Mouse (Mus musculus) kidney, embryonic 16.5 days (tissue): Measurements from ENCODE around the gene BC028528. TPM values are rescaled to one million over a fixed set of nuclear protein-coding genes. Genes with fewer than 3 reads are reported as not detected.

Experiments
- ATAC-seq: fragments of 200-750 bp; cut with Nextera tagmentation; 2 replicates; pipeline ENCODE4 v1.8.0; 2017; ENCODE audit warnings: moderate TSS enrichment; ENCODE audit not compliant: low FRiP score, low TSS enrichment
- H3K27ac ChIP-seq: fragments of 300-500 bp; sonication (generic); 2 replicates; pipeline ENCODE4 v1.5.1; 2014; ENCODE audit warnings: low read length
- H3K27me3 ChIP-seq: fragments of 300-500 bp; sonication (generic); 2 replicates; pipeline ENCODE4 v1.6.1; 2014; ENCODE audit warnings: low read length, control low read depth, mixed read lengths; ENCODE audit not compliant: insufficient read depth
- H3K36me3 ChIP-seq: fragments of 300-500 bp; sonication (generic); 2 replicates; pipeline ENCODE4 v1.6.1; 2014; ENCODE audit warnings: low read length, control low read depth, mixed read lengths; ENCODE audit not compliant: insufficient read depth
- H3K4me1 ChIP-seq: fragments of 300-500 bp; sonication (generic); 2 replicates; pipeline ENCODE4 v1.6.1; 2014; ENCODE audit warnings: low read length, control low read depth, mixed read lengths; ENCODE audit not compliant: insufficient read depth
- H3K4me2 ChIP-seq: fragments of 300-500 bp; sonication (generic); replicated peaks from 2 replicates; pipeline ENCODE4 v1.6.1; 2014; ENCODE audit warnings: low read depth, low read length
- H3K4me3 ChIP-seq: fragments of 300-500 bp; sonication (generic); 2 replicates; pipeline ENCODE4 v1.5.1; 2014; ENCODE audit warnings: mild to moderate bottlenecking, low read length
- H3K9ac ChIP-seq: fragments of 300-500 bp; sonication (generic); replicated peaks from 2 replicates; pipeline ENCODE4 v1.6.1; 2014; ENCODE audit warnings: low read length
- H3K9me3 ChIP-seq: fragments of 300-500 bp; sonication (generic); 2 replicates; pipeline ENCODE4 v1.6.1; 2016; ENCODE audit warnings: low read length, control low read depth
- WGBS: fragments of 180-500 bp; shearing (Covaris S2); extraction: QIAGEN DNeasy Blood & Tissue Kit; methylation state at CpG from one replicate; pipeline ENCODE4 v1.1.7; 2014; 5-methylcytosine and 5-hydroxymethylcytosine counted together
- polyA plus RNA-seq: library from polyadenylated mRNA; unstranded; fragments of >200 nt; fragmentation: Nextera tagmentation; extraction: Ambion mirVana; gene quantifications from 2 replicates; pipeline ENCODE4 v1.2.1, GENCODE M21; 2015

BC028528 gene
- polyA plus RNA-seq, 1 experiment from 2014 or later: 45.7 TPM

DNA sequence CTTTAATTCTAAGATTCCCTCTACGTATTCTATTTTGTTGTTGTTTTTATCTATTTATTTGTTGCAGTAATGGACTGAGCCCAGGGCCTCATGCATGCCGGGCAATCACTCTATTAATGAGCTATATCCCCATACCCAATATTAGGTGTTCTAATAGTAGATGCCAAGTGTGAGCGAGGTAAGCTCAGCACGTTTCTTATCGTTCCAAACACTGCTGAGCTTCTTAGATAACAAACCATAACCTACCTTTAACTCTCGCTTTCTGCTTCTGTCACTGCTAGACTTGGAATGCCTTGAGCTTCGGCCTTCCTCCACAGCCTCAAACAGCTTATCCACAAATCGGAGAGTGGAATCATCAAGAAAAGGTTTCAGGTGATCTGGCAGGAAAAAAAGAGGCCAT lies 40.5 kb downstream of the BC028528 start:
- H3K27me3 ChIP-seq: no peaks in the 10 kb centered on the region
- WGBS: 95% methylated on average over 8 of the region's 8 CpGs
- H3K27ac ChIP-seq: no peak overlapping the region
- H3K4me1 ChIP-seq: peaks cover 7% of the 10 kb centered on the region
- H3K4me2 ChIP-seq: no peak overlapping the region
- peaks cover 62% of the 10 kb centered on the region for H3K36me3 ChIP-seq
- no peak overlapping the region for H3K4me3 ChIP-seq
- no peaks in the 10 kb centered on the region for H3K9me3 ChIP-seq
- no peak overlapping the region for H3K9ac ChIP-seq
- ATAC-seq: no peak

DNA sequence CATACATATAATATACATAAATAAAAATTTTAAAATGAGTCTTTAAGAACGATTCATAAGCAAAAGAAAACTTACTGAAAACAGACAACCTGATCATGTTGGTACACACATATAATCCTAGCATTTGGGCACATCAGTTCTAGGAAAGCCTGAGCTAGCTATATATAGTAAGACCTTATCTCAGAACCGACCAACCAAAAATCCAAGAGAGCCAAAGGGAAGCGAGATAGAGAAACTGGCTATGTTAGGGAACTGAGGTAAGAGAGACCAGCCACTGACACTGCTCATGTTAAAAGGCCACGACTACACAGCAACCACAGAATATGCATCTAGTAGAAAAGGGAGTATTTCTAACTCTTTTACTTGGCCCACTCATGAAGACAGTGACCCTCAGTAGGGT lies 41.2 kb downstream of the BC028528 start:
- WGBS: 84% methylated on average over 4 of the region's 4 CpGs
- Histone ChIP-seq H3K27ac (no peak overlapping the region), H3K9me3 (no peaks in the 10 kb centered on the region), H3K36me3 (peaks cover 68% of the 10 kb centered on the region), H3K4me1 (peaks cover 7% of the 10 kb centered on the region), H3K27me3 (no peaks in the 10 kb centered on the region), H3K4me3 (no peak overlapping the region), H3K9ac (no peak overlapping the region), H3K4me2 (no peak overlapping the region)
- ATAC-seq: no peak

DNA sequence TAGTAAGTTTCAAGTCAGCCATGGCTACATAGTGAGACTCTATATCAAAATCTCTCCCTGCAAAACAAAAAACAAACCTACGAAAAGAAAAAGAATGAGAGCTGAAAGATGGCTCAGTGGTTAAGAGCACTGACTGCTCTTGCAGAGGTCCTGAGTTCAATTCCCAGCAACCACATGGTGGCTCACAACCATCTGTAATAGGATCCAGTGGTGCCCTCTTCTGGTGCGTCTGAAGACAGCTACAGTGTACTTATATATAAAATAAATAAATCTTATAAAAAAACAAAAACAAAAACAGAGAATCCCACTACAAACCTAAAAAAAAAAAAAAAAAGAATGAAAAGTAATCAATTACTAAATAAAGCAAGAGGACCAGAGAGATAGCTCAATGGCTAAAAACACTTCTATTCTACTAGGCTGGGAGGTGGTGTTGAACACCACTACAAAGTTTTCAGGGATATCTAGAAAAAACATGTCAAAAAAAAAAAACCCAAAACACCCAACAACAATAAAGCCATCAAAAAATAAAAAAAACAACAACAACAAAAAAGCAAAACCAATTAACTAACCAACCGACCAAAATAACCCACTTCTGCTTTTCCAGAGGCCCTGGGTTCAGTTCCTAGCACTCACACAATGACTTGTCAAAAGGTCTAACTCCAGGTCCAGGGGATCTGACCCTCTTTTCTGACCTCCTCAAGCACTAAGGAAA lies 49.1 kb downstream of the BC028528 start:
- peaks cover 57% of the 10 kb centered on the region for H3K36me3 ChIP-seq
- no peaks in the 10 kb centered on the region for H3K9me3 ChIP-seq
- H3K9ac ChIP-seq: no peak overlapping the region
- ATAC-seq: no peak
- no peak overlapping the region for H3K4me2 ChIP-seq
- no peaks in the 10 kb centered on the region for H3K27me3 ChIP-seq
- H3K27ac ChIP-seq: no peak overlapping the region
- 86% methylated on average over 3 of the region's 3 CpGs for WGBS
- no peaks in the 10 kb centered on the region for H3K4me1 ChIP-seq
- H3K4me3 ChIP-seq: no peak overlapping the region

DNA sequence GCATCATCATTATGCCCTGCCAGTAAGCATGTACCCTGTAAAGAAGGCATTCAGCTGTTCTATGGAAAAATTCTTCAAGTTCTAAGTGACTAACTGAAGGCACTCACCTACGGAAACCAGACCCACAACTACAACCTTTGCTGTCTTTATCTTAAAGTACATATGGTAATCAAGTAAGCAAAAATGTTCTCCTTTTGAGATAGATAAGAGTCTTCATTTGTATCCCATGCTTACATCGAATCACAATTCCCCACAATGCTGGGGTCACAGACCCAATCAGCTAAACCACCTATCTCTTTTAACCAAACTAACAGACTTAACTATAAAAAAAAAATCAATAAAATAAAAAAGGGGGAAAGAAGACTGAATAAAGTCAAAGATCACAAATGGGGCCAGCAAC lies 52.6 kb downstream of the BC028528 start:
- H3K4me3 ChIP-seq: no peak overlapping the region
- no peaks in the 10 kb centered on the region for H3K9me3 ChIP-seq
- H3K4me1 ChIP-seq: no peaks in the 10 kb centered on the region
- no peaks in the 10 kb centered on the region for H3K27me3 ChIP-seq
- no peak for ATAC-seq
- no peak overlapping the region for H3K27ac ChIP-seq
- H3K4me2 ChIP-seq: no peak overlapping the region
- WGBS: 92% methylated on average over 2 of the region's 2 CpGs
- H3K9ac ChIP-seq: no peak overlapping the region
- peaks cover 54% of the 10 kb centered on the region for H3K36me3 ChIP-seq

Other genes with a start within 250 kb of the BC028528 start
- 23.7 and 38.1 TPM in 2 replicates for gene Mcl1, start 233.2 kb downstream of the BC028528 start, polyA plus RNA-seq
- gene Adamtsl4, start 204.1 kb downstream of the BC028528 start, polyA plus RNA-seq: 3.8 and 3.9 TPM in 2 replicates
- gene Ecm1, start 152.4 kb downstream of the BC028528 start, polyA plus RNA-seq: 174 and 208 TPM in 2 replicates
- 53.2 and 55.9 TPM in 2 replicates for gene Tars2, start 131.8 kb downstream of the BC028528 start, polyA plus RNA-seq
- 19.9 and 22.7 TPM in 2 replicates for gene Rprd2, start 73.1 kb downstream of the BC028528 start, polyA plus RNA-seq
- 56.3 and 57.0 TPM in 2 replicates for gene Prpf3, start 36.1 kb downstream of the BC028528 start, polyA plus RNA-seq
- 355 and 371 TPM in 2 replicates for gene Mrps21, start 20.5 kb downstream of the BC028528 start, polyA plus RNA-seq
- gene Ciart, start 9.8 kb downstream of the BC028528 start, polyA plus RNA-seq: 5.8 and 6.0 TPM in 2 replicates
- 41.3 and 44.1 TPM in 2 replicates for gene Aph1a, start 2.0 kb upstream of the BC028528 start, polyA plus RNA-seq
- 21.0 and 22.5 TPM in 2 replicates for gene Car14, start 12.7 kb upstream of the BC028528 start, polyA plus RNA-seq
- 206 and 252 TPM in 2 replicates for gene Anp32e, start 37.2 kb upstream of the BC028528 start, polyA plus RNA-seq
- gene Plekho1, start 104.0 kb upstream of the BC028528 start, polyA plus RNA-seq: 29.0 and 32.8 TPM in 2 replicates
- 34.9 and 37.0 TPM in 2 replicates for gene Vps45, start 166.5 kb upstream of the BC028528 start, polyA plus RNA-seq
- gene Otud7b, start 212.5 kb upstream of the BC028528 start, polyA plus RNA-seq: 14.9 and 18.1 TPM in 2 replicates